Mouse (Mus musculus): ENCODE results near the gene Anks1. TPM values are rescaled to one million over a fixed set of nuclear protein-coding genes. Genes with fewer than 3 reads are reported as not detected.

Gene Anks1
- polyA plus RNA-seq, 1 experiment from 2014 or later, result 3.4 TPM

DNA sequence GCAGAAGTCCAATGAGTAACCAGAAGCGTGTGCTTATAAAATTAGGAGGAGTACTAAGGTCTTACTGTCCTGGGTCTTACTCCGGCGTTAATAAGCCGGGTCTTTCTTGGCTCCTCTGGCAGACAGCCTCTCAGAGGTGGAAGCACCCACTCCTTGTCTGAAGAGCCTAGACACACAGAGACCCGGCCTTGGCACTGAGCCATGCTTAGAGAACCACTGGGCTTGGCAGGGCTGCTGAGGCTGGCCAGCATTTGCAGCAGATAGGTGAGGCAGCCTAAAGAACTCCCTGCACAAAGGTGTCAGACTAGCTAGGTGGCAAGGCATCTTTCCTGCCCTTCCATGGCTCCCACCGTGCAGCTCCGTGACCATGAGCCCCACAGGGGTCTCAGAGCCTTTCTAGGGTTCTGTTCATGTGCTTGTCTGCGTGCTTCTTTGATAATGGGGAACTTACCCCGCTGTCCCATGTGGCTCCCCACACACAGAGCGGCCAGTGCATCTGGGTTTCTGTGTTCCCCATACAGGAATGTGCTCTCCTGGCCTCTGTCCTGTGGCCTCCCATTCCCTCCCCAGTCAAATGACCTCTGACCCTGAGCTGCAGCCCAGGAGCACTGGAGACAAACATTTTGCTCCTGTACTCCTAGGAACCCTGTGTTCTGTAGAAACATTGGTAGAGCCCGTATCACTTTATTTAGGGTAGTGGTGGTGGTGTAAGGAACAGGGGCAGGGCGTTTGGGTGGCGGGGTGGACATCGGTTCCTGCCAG is 117.2 kb downstream of the Anks1 start:
- Histone ChIP-seq H3K36me3 (replicated peaks) (0 out of 2 replicates have a peak, but pooled peaks cover 3% of the 10 kb centered on the region), H3K27me3 (no peaks in the 10 kb centered on the region), H3K9ac (no peak overlapping the region), H3K4me1 (replicated peaks) (peaks cover 46% of the 10 kb centered on the region), H3K4me3 (replicated peaks) (no peak overlapping the region), H3K27ac (replicated peaks) (peak overlapping the region; percentile 59; the same call in 1 of the 2 replicates), H3K9me3 (replicated peaks) (no peaks in the 10 kb centered on the region), H3K4me2 (no peak overlapping the region; the same call in 1 of the 2 replicates)
- WGBS (ENCODE audit: insufficient replicate concordance), result 63% methylated on average over 14 of the region's 14 CpGs
- ATAC-seq (ENCODE audit: insufficient read depth), result peak; percentile 51

DNA sequence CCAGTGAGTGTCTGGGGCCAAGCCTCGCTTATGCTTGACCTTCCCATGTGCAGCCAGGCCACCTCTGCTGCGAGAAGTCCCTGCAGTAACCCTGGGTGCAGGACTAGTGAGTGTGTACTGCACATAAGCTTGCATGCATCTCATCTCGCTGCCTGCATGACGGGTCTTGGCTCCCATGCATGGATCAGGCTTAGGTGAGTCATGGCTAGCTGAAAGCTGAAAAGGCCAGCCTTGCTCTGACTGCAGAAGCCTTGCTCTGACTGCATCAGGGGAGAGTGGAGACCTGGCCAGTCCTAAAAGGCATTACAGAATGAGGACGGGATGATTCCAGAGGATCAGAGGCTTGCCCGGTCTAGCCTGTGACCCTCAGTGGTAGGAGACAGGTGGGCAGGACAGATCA is 118.1 kb downstream of the Anks1 start:
- H3K27me3 ChIP-seq, result no peaks in the 10 kb centered on the region
- no peak overlapping the region for H3K27ac ChIP-seq (replicated peaks)
- no peak overlapping the region for H3K9ac ChIP-seq
- no peak overlapping the region for H3K4me3 ChIP-seq (replicated peaks)
- ATAC-seq (ENCODE audit: insufficient read depth), result no peak
- WGBS (ENCODE audit: insufficient replicate concordance), result 70% methylated on average over 6 of the region's 6 CpGs
- no peak overlapping the region for H3K4me2 ChIP-seq
- H3K9me3 ChIP-seq (replicated peaks), result no peaks in the 10 kb centered on the region
- H3K36me3 ChIP-seq (replicated peaks), result 0 out of 2 replicates have a peak, but pooled peaks cover 3% of the 10 kb centered on the region
- H3K4me1 ChIP-seq (replicated peaks), result peaks cover 53% of the 10 kb centered on the region

DNA sequence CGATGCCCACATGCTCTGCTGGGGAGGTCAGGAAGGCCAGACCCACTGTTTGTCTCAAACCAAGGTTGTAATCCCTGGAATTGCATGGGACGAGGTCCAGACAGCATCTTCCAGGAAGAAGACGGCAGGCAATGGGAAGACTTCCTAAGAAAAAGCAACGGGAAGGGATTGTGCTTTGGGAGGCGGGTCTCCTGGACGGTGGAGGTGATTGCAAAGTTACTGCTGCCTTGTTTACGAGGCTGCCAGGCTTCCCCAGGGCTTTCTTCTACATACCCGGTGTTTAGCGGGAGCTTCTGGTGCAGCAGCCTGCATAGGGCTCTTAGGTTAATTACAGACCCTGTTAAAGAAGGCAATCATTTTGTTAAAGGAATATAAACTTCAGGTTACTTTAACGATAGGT is 119.1 kb downstream of the Anks1 start:
- H3K27me3 ChIP-seq, result no peaks in the 10 kb centered on the region
- 66% methylated on average over 10 of the region's 10 CpGs for WGBS (ENCODE audit: insufficient replicate concordance)

DNA sequence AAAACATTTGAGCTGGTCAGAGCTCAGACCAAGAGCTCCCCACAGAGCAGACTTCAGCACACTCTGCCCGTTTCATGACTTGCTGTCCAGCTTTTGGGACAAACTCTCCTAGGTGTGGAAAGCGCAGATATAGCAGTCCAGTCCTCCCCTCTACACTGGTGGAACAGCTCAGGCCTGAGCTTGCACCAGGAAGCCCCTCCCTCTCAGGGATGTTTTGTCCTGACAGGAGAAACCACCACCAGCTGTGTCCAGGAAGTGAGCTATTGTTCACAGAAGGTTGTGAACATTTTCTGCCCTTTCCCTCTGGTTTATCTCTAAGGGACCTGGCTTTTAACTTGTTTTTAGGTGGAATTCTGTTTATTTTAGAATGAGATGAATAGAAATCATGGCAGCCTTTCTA is 120.2 kb downstream of the Anks1 start:
- WGBS (ENCODE audit: insufficient replicate concordance), result 34% methylated on average over 2 of the region's 2 CpGs
- Histone ChIP-seq H3K4me3 (replicated peaks) (no peak overlapping the region), H3K27me3 (no peaks in the 10 kb centered on the region), H3K36me3 (replicated peaks) (0 out of 2 replicates have a peak, but pooled peaks cover 3% of the 10 kb centered on the region), H3K27ac (replicated peaks) (no peak overlapping the region), H3K4me2 (no peak overlapping the region), H3K4me1 (replicated peaks) (peaks cover 53% of the 10 kb centered on the region), H3K9ac (no peak overlapping the region), H3K9me3 (replicated peaks) (no peaks in the 10 kb centered on the region)
- no peak for ATAC-seq (ENCODE audit: insufficient read depth)

More for the DNA sequence above, 119.1 kb downstream of the Anks1 start:
- ATAC-seq (ENCODE audit: insufficient read depth), result no peak
- no peak overlapping the region for H3K9ac ChIP-seq
- 0 out of 2 replicates have a peak, but pooled peaks cover 3% of the 10 kb centered on the region for H3K36me3 ChIP-seq (replicated peaks)
- H3K4me2 ChIP-seq, result no peak overlapping the region
- no peaks in the 10 kb centered on the region for H3K9me3 ChIP-seq (replicated peaks)
- H3K4me3 ChIP-seq (replicated peaks), result no peak overlapping the region
- no peak overlapping the region for H3K27ac ChIP-seq (replicated peaks)
- H3K4me1 ChIP-seq (replicated peaks), result peaks cover 53% of the 10 kb centered on the region

DNA sequence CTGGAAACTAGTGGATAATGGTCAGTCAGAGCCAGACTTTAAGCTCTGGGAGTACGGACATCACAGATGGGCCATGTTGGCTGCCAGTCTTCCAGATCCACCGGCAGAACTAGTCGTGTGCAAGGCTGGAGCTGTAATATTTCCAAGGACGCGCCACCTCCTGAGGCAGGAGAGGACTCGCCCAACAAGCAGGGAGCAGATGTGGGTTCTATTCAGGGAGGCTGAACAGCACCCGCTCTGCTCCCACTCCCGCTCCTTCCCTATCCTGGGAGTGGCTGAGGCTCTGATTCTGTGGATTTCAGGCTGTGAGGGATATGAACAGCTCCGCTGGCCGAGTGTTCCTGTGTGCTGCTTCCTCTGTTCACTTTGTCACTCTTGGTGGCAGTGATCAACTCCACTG is 121.3 kb downstream of the Anks1 start:
- Histone ChIP-seq H3K36me3 (replicated peaks) (0 out of 2 replicates have a peak, but pooled peaks cover 3% of the 10 kb centered on the region), H3K4me3 (replicated peaks) (no peak overlapping the region), H3K27ac (replicated peaks) (no peak overlapping the region), H3K9me3 (replicated peaks) (no peaks in the 10 kb centered on the region), H3K4me2 (no peak overlapping the region), H3K4me1 (replicated peaks) (peaks cover 45% of the 10 kb centered on the region), H3K9ac (no peak overlapping the region), H3K27me3 (no peaks in the 10 kb centered on the region)
- WGBS (ENCODE audit: insufficient replicate concordance), result 74% methylated on average over 10 of the region's 10 CpGs
- ATAC-seq (ENCODE audit: insufficient read depth), result no peak

DNA sequence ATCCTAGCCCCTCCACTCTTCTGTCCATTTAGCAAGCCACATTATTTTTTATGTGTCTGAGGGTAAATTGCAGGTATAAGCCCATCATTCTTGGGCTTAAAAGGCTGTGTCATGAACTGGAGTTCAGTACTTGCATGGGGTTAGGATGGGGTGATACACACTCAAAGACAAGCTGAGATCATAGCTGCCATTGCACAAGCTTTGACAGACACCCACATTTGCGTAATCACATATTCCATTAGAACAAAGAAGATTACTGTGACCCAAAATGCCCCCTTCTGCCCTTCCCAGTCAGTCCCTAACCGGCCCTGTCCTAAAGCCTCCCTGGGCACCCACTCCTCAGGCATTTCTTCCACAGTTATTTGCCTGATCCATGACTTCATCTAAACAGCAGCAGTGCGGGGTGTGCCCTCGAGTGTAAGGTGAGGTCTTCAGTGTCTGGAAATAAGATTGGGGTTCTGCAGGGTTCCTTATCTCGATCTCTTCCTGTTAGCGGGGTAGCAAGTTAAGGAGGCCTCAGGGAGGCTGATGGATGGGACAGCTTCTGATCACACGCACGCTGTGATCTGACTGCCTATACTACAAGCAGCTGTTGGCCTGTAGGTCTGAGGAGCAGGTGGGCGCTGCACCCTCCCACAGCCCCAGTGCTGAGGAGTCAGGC is 122.3 kb downstream of the Anks1 start:
- Histone ChIP-seq H3K4me1 (replicated peaks) (peaks cover 35% of the 10 kb centered on the region), H3K9me3 (replicated peaks) (no peaks in the 10 kb centered on the region), H3K27ac (replicated peaks) (no peak overlapping the region), H3K9ac (no peak overlapping the region), H3K27me3 (no peaks in the 10 kb centered on the region), H3K4me3 (replicated peaks) (no peak overlapping the region), H3K36me3 (replicated peaks) (0 out of 2 replicates have a peak, but pooled peaks cover 3% of the 10 kb centered on the region), H3K4me2 (no peak overlapping the region)
- 32% methylated on average over 9 of the region's 9 CpGs for WGBS (ENCODE audit: insufficient replicate concordance)
- ATAC-seq (ENCODE audit: insufficient read depth), result peak; percentile 18; the same call in 1 of the 2 replicates

DNA sequence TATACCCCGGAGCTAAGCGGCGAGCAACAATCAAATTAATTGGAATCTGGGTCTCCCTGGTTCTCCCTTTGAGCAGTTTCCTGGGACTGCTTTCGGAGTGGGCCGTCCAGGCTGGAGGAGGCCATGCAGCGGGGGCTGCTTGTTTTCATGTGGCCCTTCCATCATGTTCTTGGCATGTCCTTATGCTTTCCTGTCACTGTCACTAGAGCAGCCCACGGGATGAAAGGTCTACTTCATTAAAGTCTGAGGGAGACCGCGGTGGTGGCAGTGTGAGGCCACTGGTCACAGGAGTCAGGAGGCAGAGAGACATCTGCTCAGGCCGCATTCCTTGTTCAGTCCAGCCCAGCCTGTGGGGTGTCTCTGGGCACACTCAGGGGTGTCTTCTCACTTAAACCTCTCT is 123.1 kb downstream of the Anks1 start:
- Histone ChIP-seq H3K9ac (no peak overlapping the region), H3K4me1 (replicated peaks) (peaks cover 27% of the 10 kb centered on the region)
- WGBS (ENCODE audit: insufficient replicate concordance), result 80% methylated on average over 10 of the region's 10 CpGs

DNA sequence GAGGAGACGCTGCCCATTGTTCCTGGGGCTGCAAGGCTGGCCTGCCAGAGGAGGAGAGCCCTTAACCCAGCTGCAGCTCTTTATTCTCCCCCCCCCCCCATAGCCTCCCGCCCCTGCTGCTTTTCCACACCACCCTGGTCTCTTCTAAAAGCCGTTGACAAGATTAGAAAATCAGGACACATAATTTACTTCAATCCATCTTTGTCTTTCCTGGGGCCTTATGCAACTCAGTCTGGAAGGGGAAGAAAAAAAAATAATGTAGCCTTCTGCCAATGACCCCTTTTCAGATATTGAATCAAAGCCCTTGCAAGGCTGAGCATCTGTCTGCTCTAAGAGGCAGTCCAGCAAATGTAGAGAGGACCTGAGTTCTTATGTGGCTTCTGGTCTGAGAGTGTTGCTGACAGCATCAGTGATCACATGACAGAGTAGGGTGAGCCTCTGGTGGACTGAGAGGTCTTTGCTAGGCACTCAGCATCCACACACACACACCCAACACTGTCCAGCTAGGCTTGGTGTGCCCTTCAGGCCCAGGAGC is 124.0 kb downstream of the Anks1 start:
- H3K27me3 ChIP-seq, result no peaks in the 10 kb centered on the region
- WGBS (ENCODE audit: insufficient replicate concordance), result 71% methylated on average over 3 of the region's 3 CpGs
- H3K9me3 ChIP-seq (replicated peaks), result no peaks in the 10 kb centered on the region
- no peak for ATAC-seq (ENCODE audit: insufficient read depth)
- no peak overlapping the region for H3K9ac ChIP-seq
- H3K27ac ChIP-seq (replicated peaks), result no peak overlapping the region
- H3K4me3 ChIP-seq (replicated peaks), result no peak overlapping the region
- no peak overlapping the region for H3K4me2 ChIP-seq
- H3K36me3 ChIP-seq (replicated peaks), result no peaks in the 10 kb centered on the region
- H3K4me1 ChIP-seq (replicated peaks), result peaks cover 26% of the 10 kb centered on the region

More for the DNA sequence above, 123.1 kb downstream of the Anks1 start:
- Histone ChIP-seq H3K27me3 (no peaks in the 10 kb centered on the region), H3K9me3 (replicated peaks) (no peaks in the 10 kb centered on the region), H3K4me2 (no peak overlapping the region), H3K36me3 (replicated peaks) (0 out of 2 replicates have a peak, but pooled peaks cover 1% of the 10 kb centered on the region), H3K4me3 (replicated peaks) (no peak overlapping the region), H3K27ac (replicated peaks) (no peak overlapping the region)
- no peak for ATAC-seq (ENCODE audit: insufficient read depth)

DNA sequence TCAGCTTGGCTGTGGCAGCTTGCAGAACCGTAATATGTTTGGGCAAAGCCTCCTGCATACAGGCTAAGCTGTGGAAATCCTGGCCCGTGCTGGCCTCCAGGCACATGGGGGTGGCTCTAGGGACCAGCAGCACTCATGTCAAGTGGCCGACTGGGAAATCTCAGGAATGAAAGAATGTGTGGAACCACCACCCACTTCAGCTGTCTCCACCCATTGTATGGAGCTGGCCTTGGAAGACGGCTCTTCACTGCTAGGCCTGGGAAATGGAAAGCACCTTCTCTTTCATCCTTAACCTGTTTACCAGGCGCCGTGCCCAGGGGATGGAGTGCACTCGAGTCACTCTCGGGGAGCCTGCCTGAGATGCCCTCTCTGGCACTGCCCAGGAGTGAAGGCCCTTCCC is 125.9 kb downstream of the Anks1 start:
- H3K9ac ChIP-seq, result no peak overlapping the region
- H3K36me3 ChIP-seq (replicated peaks), result peaks cover 5% of the 10 kb centered on the region; the same call in 1 of the 2 replicates
- peaks cover 19% of the 10 kb centered on the region; the same call in 1 of the 2 replicates for H3K4me1 ChIP-seq (replicated peaks)
- no peaks in the 10 kb centered on the region for H3K9me3 ChIP-seq (replicated peaks)
- no peak overlapping the region for H3K27ac ChIP-seq (replicated peaks)
- no peak overlapping the region for H3K4me3 ChIP-seq (replicated peaks)
- 75% methylated on average over 8 of the region's 8 CpGs for WGBS (ENCODE audit: insufficient replicate concordance)
- no peak for ATAC-seq (ENCODE audit: insufficient read depth)
- H3K4me2 ChIP-seq, result no peak overlapping the region
- H3K27me3 ChIP-seq, result no peaks in the 10 kb centered on the region

DNA sequence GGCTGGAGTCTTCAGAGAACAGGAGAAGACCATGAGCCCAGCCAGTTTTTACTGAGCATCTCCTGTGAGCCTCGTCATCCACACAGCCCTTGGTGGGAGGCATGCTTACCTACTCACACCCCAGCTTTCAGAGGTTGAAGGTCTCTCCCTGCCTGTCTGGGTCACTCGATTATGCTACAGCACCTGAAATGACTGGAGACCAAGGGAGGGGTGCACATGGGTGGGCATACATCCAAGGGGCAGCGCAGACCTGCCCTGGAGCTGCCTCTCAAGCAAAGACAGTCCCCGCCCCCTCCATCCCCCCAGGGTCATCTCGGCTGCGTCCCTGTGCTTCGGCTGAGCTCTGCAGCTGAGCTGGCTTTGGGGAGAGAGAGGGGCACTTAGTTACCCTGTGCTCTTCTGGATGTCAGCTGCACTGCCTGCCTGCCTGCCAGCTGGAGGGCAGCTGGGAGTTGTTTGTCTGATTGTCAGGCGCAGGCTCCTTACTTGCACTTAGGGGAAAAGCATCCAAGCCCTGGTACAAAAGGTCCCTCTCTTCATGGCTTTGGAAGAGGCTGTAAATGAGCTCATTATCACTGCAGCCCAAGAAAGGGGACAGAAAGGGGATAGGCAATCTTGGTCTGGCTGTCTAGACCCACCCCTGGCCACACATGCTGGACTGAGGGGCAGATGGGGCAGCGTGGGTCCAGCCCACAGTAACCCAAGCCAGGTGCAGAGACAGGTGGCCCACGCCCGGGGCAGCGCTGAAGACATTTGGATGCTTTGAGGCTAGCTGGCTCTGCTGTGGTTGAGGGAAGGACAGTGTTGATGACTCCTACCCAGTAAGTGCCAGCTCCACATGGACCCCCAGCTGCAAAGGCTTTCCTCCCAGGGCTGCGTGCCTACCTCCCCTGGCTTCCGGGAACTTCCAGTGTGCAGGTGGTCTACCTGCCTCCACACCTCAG is 128.0 kb downstream of the Anks1 start:
- Histone ChIP-seq H3K27me3 (no peaks in the 10 kb centered on the region), H3K36me3 (replicated peaks) (peaks cover 5% of the 10 kb centered on the region; the same call in 1 of the 2 replicates), H3K9me3 (replicated peaks) (no peaks in the 10 kb centered on the region), H3K9ac (no peak overlapping the region), H3K27ac (replicated peaks) (no peak overlapping the region), H3K4me1 (replicated peaks) (peaks cover 1% of the 10 kb centered on the region; the same call in 1 of the 2 replicates), H3K4me3 (replicated peaks) (no peak overlapping the region), H3K4me2 (no peak overlapping the region)
- WGBS (ENCODE audit: insufficient replicate concordance), result 79% methylated on average over 14 of the region's 14 CpGs
- ATAC-seq (ENCODE audit: insufficient read depth), result no peak

Measured in liver, embryonic 15.5 days (tissue).